Mouse (Mus musculus) heart, adult 8-10 months (tissue): ENCODE measurements at regions not wholly inside any gene's neighbourhood (a gene's known extent, or its start where the extent isn't known, plus 50 kb on each side); places are given as distances from the start of the nearest gene placed in this dataset.

Source experiments
- DNase-seq: peaks from one replicate; pipeline ENCODE4 v3.0.0; 2022; ENCODE audit warnings: low spot score

DNA sequence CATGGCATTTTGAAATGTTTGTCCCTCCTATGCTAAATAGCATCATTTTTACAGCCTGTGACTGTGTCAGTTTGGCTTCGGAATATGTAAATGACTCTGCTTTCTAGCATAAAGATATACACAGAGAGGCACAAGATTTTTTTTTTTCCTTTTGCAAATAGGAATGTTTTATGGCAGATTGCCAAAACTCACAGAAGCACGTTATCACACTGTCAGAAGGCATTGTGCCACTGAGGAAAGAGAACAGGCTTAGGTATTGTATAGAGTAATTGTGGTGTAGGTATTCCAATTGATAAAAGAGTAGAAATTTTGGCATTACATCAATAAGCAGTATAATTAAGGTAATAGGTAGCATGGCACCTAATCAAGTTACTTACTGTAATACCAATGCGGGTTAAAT lies 988.5 kb upstream of the Tenm2 start:
- no peak for DNase-seq

DNA sequence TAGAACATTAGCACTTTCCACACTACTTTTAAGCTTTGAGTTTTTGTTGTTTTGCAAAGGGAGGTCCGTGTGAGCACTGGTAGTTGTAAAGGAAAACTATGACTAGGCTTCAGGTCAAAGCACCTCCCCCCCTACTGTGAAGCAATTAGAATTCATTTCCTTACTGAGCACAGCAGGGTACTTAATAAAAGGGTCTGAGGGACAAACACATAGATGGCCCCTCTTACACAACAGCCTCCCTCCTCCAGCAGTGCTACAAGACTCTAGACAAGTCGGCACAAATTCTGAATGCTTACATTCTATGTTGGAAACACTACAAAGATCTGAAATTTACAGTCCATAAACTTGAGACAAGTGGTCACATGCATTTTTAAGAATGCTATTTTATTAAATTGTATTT lies 967.6 kb upstream of the Tenm2 start:
- no peak for DNase-seq

DNA sequence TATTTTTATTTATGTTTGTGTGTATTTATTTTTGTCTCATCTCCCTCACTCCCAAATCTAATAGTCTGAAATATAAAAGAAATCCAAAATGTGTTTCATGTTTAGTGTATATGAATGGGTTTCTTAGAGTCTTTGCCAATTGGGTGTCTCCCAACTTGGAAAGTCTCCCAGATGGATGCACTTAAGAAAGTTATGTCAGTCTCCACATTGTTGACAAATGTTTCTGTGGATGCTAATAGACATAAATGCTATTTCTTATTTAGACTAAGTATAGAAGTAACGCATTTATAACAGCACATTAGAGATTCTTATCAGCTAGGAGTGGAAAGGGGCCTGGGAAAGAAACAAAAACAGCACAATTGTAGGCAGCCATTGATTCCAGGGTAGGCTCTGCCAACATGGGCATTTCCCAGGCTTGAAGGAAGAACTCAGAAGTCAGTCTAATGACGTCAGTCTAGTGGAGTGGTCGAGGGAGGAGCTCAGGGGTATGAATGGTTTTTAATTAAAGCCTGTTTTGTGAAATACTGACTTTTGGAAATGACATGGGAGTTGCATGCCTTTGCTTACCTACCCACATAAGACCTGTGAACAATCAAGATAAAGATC lies 965.5 kb upstream of the Tenm2 start:
- DNase-seq = no peak

DNA sequence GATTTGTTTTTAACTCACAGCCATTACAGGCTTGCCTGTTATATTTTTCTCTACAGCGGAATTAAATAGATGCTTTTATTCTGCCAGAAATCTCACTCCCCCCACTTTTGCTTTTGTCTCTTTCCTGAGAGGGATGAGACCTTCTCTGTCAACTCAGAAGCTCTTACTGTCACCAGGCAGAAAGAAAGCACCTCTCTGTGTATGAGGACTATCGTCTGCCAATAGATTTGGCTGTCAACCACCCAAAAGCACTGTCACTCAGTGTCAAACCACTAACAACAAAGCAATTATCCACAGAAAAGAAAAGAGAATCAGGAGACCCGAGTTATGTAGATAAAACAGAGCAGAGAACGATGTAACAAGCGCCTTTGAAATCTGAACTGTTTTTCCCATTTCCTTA lies 958.0 kb upstream of the Tenm2 start:
- no peak for DNase-seq

DNA sequence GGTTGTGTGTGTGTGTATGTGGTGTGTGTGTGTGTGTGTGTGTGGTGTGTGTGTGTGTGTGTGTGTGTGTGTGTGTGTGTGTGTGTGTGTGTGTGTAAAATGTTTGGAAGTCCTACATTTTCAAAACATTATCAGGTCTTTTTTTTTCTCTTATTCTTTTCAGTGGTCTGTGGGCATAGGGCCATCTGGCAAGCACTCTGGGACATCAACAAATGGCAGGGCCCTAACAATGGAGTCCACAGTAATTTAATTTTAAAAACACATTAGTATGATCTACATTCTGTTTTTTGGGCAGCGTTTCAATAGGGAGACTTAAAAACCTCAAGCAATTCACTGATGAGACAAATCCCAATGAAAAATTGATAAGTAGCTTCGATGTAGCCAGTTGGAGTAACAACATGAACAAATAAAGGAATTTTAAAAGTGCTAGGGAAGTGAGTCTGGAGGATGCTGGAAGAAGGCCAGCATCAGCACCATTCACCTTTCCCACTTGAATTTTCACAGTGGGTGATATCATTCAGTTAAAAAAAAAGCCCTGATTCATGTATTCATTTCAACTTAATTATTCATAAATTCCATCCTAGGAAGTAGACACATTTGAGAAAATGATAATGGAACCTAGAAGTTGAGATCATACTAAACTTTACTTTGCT lies 956.3 kb upstream of the Tenm2 start:
- no peak for DNase-seq

DNA sequence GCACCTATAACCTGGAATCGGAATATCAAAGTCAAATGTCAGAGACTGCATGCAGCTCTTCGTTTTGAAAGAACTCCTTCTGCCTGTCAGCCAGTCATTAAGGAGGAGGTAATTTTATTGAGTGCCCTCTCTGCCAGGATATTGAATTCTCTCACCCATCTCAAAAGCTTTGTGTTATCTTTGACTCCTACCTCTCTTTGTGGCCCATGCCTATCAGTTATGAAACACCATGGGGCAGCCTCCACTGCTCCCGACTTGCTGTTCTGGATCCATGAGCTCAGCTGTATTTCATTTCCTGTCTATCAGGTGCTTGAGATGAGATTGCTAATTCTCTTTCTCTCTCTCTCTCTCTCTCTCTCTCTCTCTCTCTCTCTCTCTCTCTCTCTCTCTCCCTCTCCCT lies 955.7 kb upstream of the Tenm2 start:
- DNase-seq = no peak

DNA sequence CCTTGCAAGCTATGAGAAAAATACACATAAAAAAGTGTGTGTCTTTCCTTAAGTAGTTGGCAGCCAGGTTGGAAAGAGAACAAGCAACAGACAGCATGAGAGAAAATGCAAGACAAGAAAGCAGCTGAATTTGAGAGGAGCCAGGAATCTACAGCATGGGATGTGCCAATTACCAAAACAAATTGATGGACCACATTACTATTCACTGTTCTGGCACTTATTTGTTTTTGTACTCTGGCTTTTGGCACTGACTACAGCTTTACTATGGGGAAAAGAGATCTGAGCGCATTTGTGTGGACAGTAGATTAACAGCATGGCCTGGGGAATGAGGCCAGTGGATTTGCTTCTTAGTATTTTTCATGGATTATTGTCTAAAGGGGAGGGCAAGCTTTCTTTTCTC lies 935.0 kb upstream of the Tenm2 start:
- DNase-seq = no peak

DNA sequence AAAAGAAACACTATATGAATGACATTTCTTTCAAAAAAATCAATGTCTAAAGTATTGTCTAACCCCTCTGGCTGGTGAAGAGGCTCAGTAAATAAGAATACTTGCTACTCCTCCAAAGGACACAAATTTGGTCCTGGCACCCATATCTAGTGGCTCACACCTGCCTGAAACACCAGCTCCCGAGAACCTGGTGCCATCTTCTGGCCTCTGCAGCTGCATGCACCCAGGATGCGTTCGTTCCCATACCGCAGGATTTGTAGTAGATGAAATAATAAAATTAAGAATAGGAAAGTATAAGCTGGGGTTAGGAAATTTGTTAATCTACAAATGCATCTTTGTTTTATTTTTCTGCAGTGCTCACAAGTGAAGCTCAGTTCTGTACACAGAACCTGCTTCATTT lies 922.5 kb upstream of the Tenm2 start:
- DNase-seq = no peak

DNA sequence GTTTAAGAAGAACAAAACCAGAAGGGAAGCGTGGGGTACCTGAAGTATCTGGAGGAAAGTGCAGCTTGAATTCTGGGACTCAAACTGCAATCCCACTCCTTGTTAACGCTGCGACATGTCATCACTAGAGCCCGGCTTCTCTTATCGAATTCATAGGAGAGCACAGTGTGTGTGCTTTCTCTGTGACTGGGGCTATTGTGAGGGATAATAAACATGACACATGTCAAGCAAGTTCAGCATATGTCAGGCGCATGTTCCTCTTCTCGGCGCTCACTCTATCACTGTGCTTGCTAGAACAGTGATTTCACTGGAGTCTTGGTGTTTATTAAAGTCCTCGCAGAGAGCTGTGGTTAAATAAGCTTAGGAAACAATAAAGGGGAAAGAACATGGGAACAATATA lies 921.2 kb upstream of the Tenm2 start:
- no peak for DNase-seq

DNA sequence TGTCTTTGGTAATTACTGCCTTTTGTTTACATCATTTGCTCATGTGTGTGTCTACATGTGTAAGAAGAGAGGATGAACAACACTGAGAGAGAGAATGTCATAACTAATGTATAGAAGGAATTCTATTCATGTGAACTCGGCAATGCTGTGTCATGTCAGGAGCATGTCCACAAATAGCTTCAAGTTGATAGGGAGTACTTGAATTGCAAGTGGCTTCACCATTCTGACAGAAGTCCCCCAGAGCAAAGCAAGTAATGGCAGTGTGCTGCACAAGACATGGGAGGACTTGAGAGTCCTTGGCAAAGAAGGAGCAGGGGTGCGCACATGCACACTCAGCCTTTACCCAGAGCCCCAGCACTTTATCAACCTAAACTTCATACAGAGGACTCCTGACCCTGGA lies 919.9 kb upstream of the Tenm2 start:
- DNase-seq = no peak

DNA sequence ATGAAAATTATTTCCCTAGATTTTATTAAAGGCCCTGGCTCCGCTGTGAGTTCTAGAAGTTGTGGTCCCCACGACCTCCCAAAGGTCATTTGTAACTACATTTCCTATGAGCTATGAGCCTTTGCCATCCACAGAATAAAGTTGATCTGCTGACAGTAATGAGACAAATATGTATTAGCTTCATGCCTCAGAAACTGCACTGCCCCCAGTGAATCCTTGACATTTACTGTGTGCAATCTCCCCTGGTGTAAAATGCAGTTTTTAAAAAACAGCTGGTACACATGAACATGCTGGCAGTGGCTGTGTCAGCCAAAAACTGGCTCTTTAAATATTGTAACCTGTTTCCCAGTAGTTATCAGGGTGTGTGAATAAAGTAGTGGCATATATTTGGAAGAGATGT lies 907.7 kb upstream of the Tenm2 start:
- no peak for DNase-seq

DNA sequence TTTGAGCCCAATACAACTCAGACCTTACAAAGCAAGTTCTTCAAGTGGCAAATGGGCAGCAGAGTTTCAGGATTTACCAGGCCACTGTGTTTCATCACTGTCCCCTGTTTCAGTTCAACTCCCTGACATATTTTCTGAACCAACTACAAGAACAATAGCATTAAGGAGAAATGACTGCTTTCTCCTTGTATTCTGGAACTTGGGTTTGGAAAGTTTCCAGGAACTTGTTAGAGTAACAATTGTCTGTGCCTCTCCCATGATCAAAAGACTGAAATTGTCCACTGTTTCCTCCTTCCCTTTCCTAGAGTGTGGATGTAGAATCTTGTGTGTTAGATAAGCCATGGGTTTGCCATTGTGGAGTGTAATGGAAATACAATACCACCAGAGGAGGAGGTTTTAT lies 893.1 kb upstream of the Tenm2 start:
- no peak for DNase-seq

DNA sequence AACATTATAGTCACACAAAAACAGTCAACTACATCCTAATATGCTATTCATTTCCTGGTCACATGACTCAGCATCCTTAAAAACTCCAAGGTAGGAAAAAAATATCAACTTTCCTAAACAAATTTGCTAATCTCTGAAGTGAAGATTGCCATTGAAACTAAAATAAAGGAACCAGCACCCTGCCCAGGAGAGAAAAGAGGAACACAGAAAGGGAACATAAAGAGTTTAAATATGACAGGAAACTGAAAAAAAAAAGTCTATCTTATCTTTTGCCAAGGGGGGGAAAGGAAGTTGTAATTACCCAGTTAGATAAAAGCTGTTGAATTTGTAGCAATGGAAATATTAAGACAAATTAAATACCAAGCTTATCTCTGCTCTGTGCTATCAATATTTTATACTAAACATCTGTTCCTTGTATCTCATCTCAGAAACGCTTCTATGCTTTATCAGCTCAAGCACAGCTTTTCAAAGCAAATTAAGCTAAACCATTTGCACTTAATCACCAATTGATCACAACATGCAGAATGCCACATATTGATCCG lies 888.1 kb upstream of the Tenm2 start:
- DNase-seq = no peak

DNA sequence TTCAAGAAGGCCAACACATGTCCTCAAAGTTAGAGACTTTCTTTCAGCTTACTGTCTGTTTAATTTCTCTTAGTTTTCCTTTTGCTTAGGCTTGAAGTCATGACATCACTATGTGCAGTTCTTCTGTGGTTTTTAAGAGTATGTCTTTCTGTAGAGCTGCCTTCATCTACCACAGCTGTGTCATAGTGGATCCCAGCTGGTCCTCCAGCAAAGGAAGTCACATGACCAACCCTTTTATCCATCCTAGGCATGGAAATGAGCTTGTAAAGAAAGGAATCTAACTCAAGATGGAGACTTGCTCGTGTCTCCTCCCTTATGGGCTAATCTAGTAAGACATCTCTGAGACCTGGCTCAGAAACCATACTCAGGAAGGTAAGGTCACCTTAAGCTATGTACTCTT lies 886.7 kb upstream of the Tenm2 start:
- no peak for DNase-seq

DNA sequence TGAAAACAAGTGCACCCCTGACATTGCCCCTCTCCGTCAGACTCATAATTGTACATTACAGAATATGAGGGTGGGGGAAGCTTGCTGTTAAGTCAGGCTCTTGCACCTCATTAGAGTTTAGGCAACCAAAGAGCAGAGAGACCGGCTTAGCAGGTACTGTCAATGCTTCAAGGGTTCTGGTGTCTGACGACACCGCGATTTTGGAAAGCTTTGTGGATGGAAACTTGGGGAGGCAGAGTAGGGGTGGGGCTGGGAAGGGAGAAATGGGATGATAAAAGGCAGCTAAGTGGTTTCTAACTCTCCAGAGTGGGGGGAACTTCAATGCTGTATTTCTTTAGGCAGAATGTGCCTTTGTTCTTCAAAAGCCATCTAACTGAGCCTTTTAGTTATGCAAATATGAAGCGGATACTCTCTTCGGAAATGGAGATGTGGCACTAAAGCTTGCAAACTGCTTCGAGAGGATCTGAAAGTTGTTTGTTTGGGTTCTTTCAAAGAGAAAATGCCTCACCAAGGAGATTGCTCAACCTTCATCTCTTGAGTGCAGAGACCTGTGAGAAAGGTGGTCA lies 885.4 kb upstream of the Tenm2 start:
- DNase-seq = no peak

DNA sequence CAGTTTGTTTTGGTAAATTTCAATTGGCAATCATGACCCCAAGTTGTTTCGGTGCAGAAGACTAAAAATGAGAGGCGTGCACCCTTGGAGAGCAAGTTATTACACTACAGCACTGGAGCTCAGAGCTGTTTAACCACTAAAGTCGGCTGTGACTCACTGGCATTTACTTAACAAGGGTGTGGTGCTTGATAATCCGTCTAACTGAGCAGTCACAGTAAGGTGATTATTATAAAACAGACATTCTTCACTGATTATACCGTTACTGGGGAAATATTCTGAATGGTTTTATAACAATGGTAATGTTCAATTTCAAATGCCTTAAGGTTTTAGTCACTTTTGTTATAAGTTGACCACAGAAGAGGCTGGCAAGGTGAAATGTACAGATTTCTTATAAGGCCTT lies 882.0 kb upstream of the Tenm2 start:
- no peak for DNase-seq

DNA sequence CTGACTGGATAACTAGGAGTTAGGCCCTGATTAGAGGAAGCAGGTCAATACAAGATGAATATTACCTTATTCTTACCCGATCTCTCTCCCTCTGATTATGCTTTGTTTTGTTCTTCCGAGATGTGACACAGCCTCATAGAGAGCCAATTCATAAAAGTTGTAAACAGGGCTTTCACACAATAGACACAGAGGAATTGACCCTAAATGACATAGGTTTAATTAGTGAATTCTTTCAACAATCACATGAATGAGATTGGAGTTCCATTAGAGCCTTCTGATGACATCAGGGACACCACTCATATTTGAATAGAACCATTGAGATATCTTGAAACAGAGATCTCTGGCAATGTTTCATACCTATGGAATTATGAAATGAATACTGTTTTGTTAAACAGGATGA lies 856.4 kb upstream of the Tenm2 start:
- no peak for DNase-seq

DNA sequence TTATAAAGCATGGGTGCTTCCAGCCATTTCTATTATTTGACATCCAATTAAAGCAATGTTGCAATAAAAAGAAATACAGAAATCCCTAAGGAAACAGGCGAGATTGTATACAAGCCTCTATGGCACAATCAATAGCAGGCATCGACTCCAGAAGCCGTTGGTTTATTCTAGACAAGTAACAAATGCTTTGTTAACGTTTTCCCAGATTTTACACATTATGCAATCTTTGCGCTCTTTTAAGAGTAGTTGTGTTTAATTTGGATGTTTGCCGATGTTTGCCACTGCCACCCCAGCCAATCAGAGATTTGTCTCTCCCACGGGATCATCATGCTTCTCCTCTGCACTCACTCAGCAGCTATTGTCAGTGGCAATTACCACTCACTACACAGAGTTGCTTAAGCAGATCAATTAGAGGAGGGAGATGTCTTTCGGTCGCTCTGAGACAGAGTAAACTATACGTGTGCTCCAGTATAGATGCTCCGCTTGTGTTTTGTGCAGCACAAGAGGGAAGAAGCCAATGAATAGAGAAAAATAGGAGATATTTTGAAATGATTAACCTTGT lies 839.5 kb upstream of the Tenm2 start:
- no peak for DNase-seq

DNA sequence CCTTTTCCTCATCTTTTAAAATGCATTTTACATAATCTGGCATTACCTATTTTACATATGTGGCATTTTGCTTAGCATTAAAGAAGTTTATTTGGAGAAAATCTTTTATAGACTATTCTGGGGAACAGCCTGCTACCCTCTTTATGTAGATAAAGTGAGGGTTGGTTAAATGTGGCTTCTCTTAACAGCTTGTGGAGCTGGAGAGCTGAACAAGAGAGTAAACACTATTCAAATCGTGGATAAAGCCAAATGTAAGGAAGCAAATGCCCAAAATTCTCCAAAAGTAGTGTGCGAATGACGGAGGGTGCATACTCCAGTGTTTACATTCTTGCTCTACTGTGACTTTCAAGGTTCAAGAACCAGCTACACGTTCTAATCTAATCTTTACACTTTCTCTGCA lies 833.9 kb upstream of the Tenm2 start:
- DNase-seq = no peak

DNA sequence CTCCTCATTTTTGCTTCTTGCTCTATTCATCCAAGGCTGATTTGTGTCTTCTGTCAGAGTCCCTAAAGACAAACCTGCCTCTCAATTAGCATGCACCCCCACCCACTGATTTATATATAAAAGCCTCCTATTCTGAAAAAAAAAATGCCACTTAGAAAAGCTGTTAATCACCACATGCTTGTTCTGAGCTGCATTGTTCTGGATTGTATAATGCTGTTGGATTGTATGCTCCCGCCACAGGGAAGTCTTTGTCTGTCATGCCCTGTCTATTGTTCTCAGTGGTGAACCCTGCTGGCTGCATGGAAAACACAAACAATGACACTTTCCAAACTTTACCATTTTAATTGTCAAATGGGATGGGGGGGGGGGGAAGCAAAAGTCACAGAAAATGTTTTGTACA lies 831.9 kb upstream of the Tenm2 start:
- no peak for DNase-seq

DNA sequence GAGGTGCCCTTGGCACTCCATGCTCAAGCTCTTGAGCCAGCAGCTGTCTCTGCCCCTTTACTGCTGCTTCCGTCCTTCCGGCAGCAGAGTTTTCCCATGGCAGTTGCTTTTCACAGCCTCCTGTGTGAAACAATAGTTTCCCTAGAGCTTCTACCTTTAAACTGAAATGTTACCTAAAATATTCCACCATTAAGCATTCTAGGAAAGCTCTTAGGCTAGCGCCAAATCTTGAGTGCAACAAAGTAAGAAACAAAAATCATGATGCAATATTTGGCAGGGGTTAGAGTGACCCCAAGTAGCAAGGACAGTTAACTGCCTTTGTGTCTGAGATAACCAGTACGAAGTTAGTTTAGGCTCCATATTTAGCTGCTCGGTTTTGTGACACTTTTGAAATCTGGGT lies 830.3 kb upstream of the Tenm2 start:
- DNase-seq = peak; percentile 17

DNA sequence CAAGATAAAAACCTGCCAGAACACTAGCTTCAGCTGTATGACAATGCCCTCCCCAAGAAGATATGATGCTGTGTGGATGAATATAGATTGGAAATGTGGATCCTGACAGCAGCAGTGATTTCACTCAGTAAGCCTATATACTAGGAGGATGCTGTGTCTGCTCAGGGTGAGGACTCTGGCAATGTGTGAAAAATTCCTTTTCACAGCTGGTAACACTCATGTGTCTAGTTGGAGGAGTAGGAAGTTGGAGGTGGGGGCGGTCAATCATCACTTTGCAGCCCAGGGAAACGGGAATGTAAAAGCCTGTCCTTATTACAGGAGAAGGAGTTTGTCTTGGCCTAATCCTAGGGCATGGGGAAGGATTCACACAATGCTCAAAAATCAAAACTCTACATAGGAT lies 824.3 kb upstream of the Tenm2 start:
- no peak for DNase-seq

DNA sequence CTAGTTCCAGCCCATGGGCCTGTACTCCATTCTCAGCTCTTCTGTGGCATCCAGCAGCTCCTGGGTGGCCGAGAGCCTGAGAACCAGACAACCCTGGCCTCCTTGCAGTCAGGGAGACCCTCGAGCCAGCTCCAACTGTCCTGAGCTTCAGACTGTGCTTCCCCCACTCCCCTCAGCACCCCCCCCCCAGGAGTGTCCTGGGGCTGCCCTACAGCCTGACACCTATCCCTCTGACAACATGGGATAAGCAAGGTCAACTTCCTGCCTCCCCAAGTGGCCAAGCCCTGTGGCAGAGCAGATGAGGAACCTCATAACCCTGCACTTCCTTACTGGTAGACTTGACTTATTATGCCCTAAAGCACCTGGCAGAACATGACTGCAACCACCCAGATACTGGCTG lies 823.1 kb upstream of the Tenm2 start:
- no peak for DNase-seq
